ENCODE assay signal across 29 mouse cellular contexts in the genomic region with DNA sequence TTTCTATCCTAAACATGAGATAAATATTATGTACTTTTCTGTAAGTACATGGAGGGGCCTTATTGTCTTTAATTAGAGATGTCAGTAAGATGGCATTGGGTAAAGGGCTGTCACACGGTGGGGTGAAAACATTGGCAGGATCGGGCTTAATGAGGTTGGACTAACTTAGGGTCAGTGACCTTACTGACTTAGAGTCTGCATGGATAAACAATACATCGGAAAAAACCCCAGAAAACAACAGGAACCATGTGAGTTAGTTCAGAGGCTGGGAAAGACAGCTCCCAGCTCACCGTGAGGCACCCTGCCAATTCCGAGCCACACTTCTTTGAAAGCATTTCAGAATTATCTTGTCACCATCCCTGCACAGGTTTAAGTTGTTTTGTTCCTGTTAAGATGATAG.
DNase-seq lines count a peak whose midpoint lies in the region; ATAC-seq and TF ChIP-seq lines count a peak whose summit lies in the region.
"Had no signal": no experiment of that assay in that cellular context is flagged by ENCODE, and none has a peak within 500 bp of the region (broad histone marks: within the 10 kb centered on the region; RNA-seq: fewer than 3 reads in every experiment).

No protein-coding gene starts in this region.

- ATAC-seq in forebrain, embryonic 14.5 days, result no peak
- no peak for ATAC-seq in midbrain, embryonic 11.5 days (ENCODE audit: low FRiP score)
- no peak for ATAC-seq in midbrain, postnatal 0 days (ENCODE audit: low FRiP score)
- ATAC-seq in midbrain, embryonic 13.5 days, result no peak
- ATAC-seq: activated CD4-positive, CD25-positive, alpha-beta regulatory T cell, adult 4 months; hindbrain, embryonic 16.5 days; liver, embryonic 12.5 days; liver, postnatal 0 days had no signal

- no peaks in the 10 kb centered on the region for H3K36me3 ChIP-seq in forebrain, embryonic 14.5 days (ENCODE audit: control insufficient read depth, insufficient read depth, low read length)
- H3K36me3 ChIP-seq in forebrain, embryonic 10.5 days (replicated peaks), result no peaks in the 10 kb centered on the region
- no peaks in the 10 kb centered on the region for H3K36me3 ChIP-seq in midbrain, embryonic 11.5 days (ENCODE audit: control insufficient read depth, insufficient read depth, low read length)
- H3K36me3 ChIP-seq in midbrain, postnatal 0 days (ENCODE audit: insufficient read depth, low read length), result no peaks in the 10 kb centered on the region
- no peaks in the 10 kb centered on the region for H3K36me3 ChIP-seq in midbrain, embryonic 13.5 days
- H3K36me3 ChIP-seq: embryonic facial prominence, embryonic 10.5 days; embryonic facial prominence, embryonic 15.5 days; liver, embryonic 12.5 days; stomach, embryonic 15.5 days had no signal

- no peaks in the 10 kb centered on the region for H3K27me3 ChIP-seq in forebrain, embryonic 14.5 days (replicated peaks; ENCODE audit: control insufficient read depth, insufficient read depth, low read length)
- peaks cover 27% of the 10 kb centered on the region for H3K27me3 ChIP-seq in forebrain, embryonic 10.5 days (ENCODE audit: poor library complexity, severe bottlenecking)
- no peaks in the 10 kb centered on the region for H3K27me3 ChIP-seq in midbrain, embryonic 11.5 days (ENCODE audit: control insufficient read depth, insufficient read depth, low read length)
- H3K27me3 ChIP-seq in midbrain, postnatal 0 days (ENCODE audit: insufficient read depth, low read length), result no peaks in the 10 kb centered on the region
- no peaks in the 10 kb centered on the region for H3K27me3 ChIP-seq in midbrain, embryonic 13.5 days
- H3K27me3 ChIP-seq: embryonic facial prominence, embryonic 15.5 days; liver, embryonic 12.5 days; stomach, embryonic 15.5 days had no signal

- TF ChIP-seq CTCF in midbrain, postnatal 0 days (IDR thresholded peaks at IDR 0.05), result no peak

- peaks cover 33% of the 10 kb centered on the region for H3K4me1 ChIP-seq in forebrain, embryonic 14.5 days (ENCODE audit: control insufficient read depth, insufficient read depth, low read length)
- peaks cover 50% of the 10 kb centered on the region for H3K4me1 ChIP-seq in forebrain, embryonic 10.5 days
- H3K4me1 ChIP-seq in midbrain, embryonic 11.5 days (ENCODE audit: control insufficient read depth, insufficient read depth, low read length), result peaks cover 42% of the 10 kb centered on the region
- H3K4me1 ChIP-seq in midbrain, postnatal 0 days (ENCODE audit: insufficient read depth, low read length), result no peaks in the 10 kb centered on the region
- H3K4me1 ChIP-seq in midbrain, embryonic 13.5 days (replicated peaks), result peaks cover 54% of the 10 kb centered on the region
- H3K4me1 ChIP-seq: liver, embryonic 12.5 days; stomach, embryonic 15.5 days had no signal

- 5% methylated on average over 5 of the region's 5 CpGs for WGBS in forebrain, embryonic 14.5 days
- 1% methylated on average over 5 of the region's 5 CpGs for WGBS in forebrain, embryonic 10.5 days
- 2% methylated on average over 5 of the region's 5 CpGs for WGBS in midbrain, embryonic 11.5 days
- WGBS in midbrain, postnatal 0 days, result 13% methylated on average over 5 of the region's 5 CpGs
- WGBS in midbrain, embryonic 13.5 days, result 4% methylated on average over 5 of the region's 5 CpGs

- H3K9me3 ChIP-seq in forebrain, embryonic 14.5 days (replicated peaks; ENCODE audit: control insufficient read depth, low read length), result no peaks in the 10 kb centered on the region
- H3K9me3 ChIP-seq in forebrain, embryonic 10.5 days, result no peaks in the 10 kb centered on the region
- H3K9me3 ChIP-seq in midbrain, embryonic 11.5 days (ENCODE audit: control insufficient read depth, low read length), result no peaks in the 10 kb centered on the region
- H3K9me3 ChIP-seq in midbrain, postnatal 0 days (ENCODE audit: low read length), result no peaks in the 10 kb centered on the region
- no peaks in the 10 kb centered on the region for H3K9me3 ChIP-seq in midbrain, embryonic 13.5 days
- H3K9me3 ChIP-seq: embryonic facial prominence, embryonic 10.5 days; embryonic facial prominence, embryonic 15.5 days; liver, embryonic 12.5 days; stomach, embryonic 15.5 days had no signal

- H3K9ac ChIP-seq in forebrain, embryonic 14.5 days (ENCODE audit: low read length), result no peak overlapping the region
- H3K9ac ChIP-seq in midbrain, embryonic 11.5 days (ENCODE audit: low read length), result no peak overlapping the region
- no peak overlapping the region for H3K9ac ChIP-seq in midbrain, postnatal 0 days (replicated peaks; ENCODE audit: low read length, poor library complexity, severe bottlenecking)
- H3K9ac ChIP-seq in midbrain, embryonic 13.5 days (replicated peaks), result no peak overlapping the region; the same call in 1 of the 2 replicates
- H3K9ac ChIP-seq: embryonic facial prominence, embryonic 15.5 days; liver, embryonic 12.5 days; liver, postnatal 0 days; stomach, embryonic 15.5 days had no signal

- no peak overlapping the region; the same call in 1 of the 2 replicates for H3K27ac ChIP-seq in forebrain, embryonic 14.5 days (ENCODE audit: low read depth, low read length)
- no peak overlapping the region for H3K27ac ChIP-seq in forebrain, embryonic 10.5 days
- H3K27ac ChIP-seq in midbrain, embryonic 11.5 days (ENCODE audit: low read depth, low read length), result no peak overlapping the region
- H3K27ac ChIP-seq in midbrain, postnatal 0 days (ENCODE audit: low read depth, low read length), result no peak overlapping the region
- peak overlapping the region; percentile 51; the same call in 1 of the 2 replicates for H3K27ac ChIP-seq in midbrain, embryonic 13.5 days
- H3K27ac ChIP-seq: embryonic facial prominence, embryonic 10.5 days; embryonic facial prominence, embryonic 15.5 days; layer of hippocampus, adult 2 months; liver, embryonic 12.5 days; stomach, embryonic 15.5 days had no signal

- H3K4me2 ChIP-seq in forebrain, embryonic 14.5 days (ENCODE audit: low read length), result no peak overlapping the region
- no peak overlapping the region for H3K4me2 ChIP-seq in midbrain, embryonic 11.5 days
- no peak overlapping the region for H3K4me2 ChIP-seq in midbrain, postnatal 0 days (ENCODE audit: low read depth, low read length, poor library complexity, severe bottlenecking)
- no peak overlapping the region for H3K4me2 ChIP-seq in midbrain, embryonic 13.5 days (replicated peaks)
- H3K4me2 ChIP-seq: embryonic facial prominence, embryonic 15.5 days; heart, embryonic 11.5 days; liver, embryonic 12.5 days; stomach, embryonic 15.5 days had no signal

- no peak overlapping the region for H3K4me3 ChIP-seq in forebrain, embryonic 14.5 days (ENCODE audit: low read depth, low read length)
- no peak overlapping the region for H3K4me3 ChIP-seq in forebrain, embryonic 10.5 days
- no peak overlapping the region for H3K4me3 ChIP-seq in midbrain, embryonic 11.5 days (ENCODE audit: low read depth, low read length)
- H3K4me3 ChIP-seq in midbrain, postnatal 0 days (ENCODE audit: low read depth, low read length), result no peak overlapping the region
- no peak overlapping the region for H3K4me3 ChIP-seq in midbrain, embryonic 13.5 days (replicated peaks)
- H3K4me3 ChIP-seq: embryonic facial prominence, embryonic 10.5 days; embryonic facial prominence, embryonic 15.5 days; layer of hippocampus, adult 2 months; liver, embryonic 12.5 days; stomach, embryonic 15.5 days had no signal

- DNase-seq in forebrain, embryonic 14.5 days (ENCODE audit: low spot score), result peak; percentile 42
- DNase-seq in forebrain, embryonic 10.5 days (ENCODE audit: extremely low spot score, low spot score), result no peak
- peak; percentile 85 for DNase-seq in midbrain, embryonic 11.5 days (ENCODE audit: low spot score, missing footprints)
- no peak for DNase-seq in midbrain, postnatal 0 days (ENCODE audit: low spot score)
- DNase-seq in brain, adult 2 months (ENCODE audit: low read depth, low spot score), result peak; percentile 28
- no peak for DNase-seq in layer of hippocampus, postnatal 36 days
- no peak for DNase-seq in heart, adult 8-10 months (ENCODE audit: low spot score)
- DNase-seq: adrenal gland, adult 8-10 months; B cell, adult 2 months; cerebellum, adult 11 months; cerebellum, adult 9-11 months; gastrocnemius, postnatal 25 days; heart, adult 11 months; heart, postnatal 36 days; kidney, adult 2 months; kidney, postnatal 36 days; left cerebral cortex, postnatal 4 days; liver, postnatal 0 days; lung, postnatal 36 days; thymus, postnatal 14 days had no signal

Comparison
In these comparisons a context has a peak if more than half of its experiments do, and no peak if none do; other contexts are left out.
1. DNase-seq: peak in forebrain, embryonic 14.5 days (single experiment), midbrain, embryonic 11.5 days (single experiment) and brain, adult 2 months (single experiment); none in forebrain, embryonic 10.5 days (single experiment), midbrain, postnatal 0 days (single experiment), layer of hippocampus, postnatal 36 days (0 of 2) and heart, adult 8-10 months (single experiment).